Mouse (Mus musculus) T-helper 17 cell (primary cell): ENCODE results near the gene Ccdc71.

ENCODE experiments used
- in situ Hi-C, 2 experiments: fragments of 300-600 bp; cut with MboI, MseI; formaldehyde crosslinking; loops; 1 replicate in 1 of 2; 2 replicates in 1 of 2; pipeline ENCODE4 v1.15.1; 2025; ENCODE audit warnings: high pct_unique_total_duplicates in 2 of 2

Ccdc71 gene

DNA sequence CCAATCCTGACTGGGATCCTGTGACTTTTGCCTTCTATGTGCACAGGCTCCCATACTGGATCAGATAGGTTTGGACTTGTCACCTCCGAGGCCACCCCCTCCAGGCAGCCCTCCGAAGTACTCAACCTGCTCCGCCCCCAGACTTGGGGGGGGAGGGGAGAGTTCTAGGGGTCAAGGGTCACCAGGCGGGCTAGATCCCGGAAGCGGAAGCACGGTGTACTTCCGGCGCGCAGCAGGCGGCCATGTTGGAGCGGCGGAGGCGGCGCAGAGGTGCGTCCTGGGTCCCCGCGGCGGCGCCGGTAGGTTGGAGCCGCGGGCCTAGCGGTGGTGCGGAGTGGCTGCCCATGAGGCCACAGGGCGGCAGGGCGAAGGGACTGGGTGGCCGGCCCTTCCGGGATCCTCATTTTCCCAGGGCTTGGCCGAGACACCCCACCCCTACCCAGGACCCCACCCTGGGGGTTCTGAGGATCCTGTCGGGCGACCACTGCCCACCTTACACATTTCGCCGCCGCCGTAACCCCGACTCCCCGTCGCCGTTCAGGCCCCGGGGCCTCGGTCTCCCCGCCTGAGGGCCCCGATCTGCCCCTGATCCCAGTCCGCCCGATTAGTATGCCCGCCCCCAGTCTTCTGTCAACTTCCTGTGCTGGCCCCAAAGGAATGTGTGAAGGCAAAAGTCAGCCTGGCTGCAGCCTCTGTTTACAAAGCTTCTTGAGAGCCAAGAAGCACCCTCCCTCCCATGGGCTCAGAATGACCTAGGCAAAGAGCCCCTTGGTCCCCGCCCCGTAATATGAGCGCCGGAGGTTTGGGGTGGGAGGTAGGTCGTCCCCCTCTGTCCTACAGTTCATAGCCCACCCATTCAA is at the start of gene Ccdc71:
Gene Ccdc71 (plus strand): TSS at position 209 of the 860 bp plus-strand sequence.
- in situ Hi-C loops, result no loop called here

DNA sequence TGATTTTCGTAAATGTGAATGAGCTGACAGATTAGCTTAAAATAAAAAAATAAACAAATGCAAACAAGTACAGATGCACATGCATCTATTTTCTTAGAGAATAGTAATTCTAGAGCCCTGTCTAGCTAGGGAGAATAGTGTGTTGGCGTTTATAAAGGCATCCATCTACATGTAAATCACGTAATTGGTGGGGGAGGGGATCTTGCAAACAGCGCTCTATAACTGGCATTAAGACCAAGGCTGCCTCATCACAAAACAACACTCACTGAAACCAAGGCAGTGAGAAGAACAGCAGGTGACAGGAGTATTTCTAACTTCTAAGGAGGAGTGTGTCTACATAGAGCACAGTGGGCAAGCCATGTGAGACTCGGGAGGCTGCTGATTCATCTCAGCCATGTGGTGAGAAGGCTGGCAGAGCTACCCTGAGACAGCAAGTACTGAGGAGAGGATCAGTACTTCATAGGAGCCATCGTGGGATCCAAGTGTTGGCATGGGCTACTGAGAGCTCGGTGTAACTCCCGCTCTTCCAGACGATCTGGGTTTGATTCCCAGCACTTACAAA is 48.9 kb upstream of the Ccdc71 start:
- in situ Hi-C loops, result no loop called here

DNA sequence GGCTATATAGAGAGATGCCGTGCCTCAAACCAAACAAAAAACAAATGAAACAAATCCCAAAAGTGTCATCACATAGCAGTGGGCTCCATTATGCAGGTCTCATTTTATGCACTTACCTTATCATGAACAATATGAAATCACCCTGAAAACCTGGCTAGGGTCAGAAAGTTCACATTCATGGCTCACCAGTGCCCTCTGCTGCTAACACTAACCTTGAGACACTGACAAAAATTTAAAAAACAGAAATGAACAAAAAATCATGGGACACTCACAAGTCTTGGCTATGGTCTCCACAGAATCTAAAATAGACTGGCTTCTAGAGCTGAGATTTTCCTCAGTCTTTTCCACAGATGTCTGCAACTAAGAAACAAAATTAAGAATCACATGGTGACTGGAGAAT is 48.1 kb upstream of the Ccdc71 start:
- in situ Hi-C loops, result no loop called here

DNA sequence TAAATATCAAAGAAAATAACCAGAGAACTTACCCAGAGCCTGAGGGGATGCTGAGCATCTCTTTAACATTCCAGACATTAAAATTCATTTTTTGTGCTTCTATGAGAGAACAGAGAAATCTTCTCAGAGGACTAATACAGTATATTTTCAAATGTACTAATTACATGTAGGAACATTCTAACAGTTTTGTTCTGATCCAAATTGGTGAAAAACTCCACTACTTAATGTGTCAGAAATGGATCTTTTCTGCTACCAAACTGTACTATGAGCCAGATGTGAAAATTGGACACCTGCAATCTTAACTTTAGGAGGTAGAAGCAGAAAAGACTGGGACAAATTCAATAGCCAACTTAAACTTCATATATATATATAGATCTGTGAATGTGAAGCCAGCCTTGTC is 31.9 kb upstream of the Ccdc71 start, which contains the start of gene Ccdc36:
Gene Ccdc36 (minus strand): TSS at position 101 of the 400 bp plus-strand sequence.
- in situ Hi-C loops, result loop anchor here in 1 of 2 experiments (10.0 kb wide), 1 partner anchor 486 kb away; the partner anchor contains the start of gene Tmem89

DNA sequence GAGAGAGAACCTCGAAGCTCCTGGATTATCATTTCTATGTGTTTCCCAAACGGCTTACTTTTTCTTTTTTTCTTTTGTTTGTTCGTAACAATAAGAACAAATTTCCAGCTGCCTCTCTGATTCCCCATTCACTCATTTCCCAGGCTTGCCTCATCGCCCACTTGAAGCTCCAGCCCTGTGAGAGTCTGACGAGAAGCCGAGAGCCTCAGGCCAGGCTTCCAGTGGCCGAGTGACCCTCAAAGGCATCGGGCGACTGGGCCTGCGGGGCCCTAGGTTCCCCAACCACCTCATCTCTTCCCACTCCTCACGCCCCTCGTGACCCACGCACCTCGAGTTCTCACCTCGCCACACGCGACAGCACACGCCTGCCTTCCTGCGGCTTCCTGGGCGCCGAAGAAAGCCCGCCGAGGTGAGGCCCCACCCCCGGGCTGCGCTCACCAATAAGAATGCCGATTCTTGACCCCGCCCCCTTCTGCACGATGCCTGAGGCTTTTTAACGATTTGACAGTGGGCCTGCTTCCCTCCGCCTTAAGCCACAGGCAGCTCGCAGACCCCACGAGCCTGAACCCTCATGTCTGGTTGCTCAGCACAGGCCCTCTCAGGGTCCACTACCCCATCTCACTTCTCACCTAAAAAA is 28.8 kb upstream of the Ccdc71 start:
- in situ Hi-C loops, result no loop called here

DNA sequence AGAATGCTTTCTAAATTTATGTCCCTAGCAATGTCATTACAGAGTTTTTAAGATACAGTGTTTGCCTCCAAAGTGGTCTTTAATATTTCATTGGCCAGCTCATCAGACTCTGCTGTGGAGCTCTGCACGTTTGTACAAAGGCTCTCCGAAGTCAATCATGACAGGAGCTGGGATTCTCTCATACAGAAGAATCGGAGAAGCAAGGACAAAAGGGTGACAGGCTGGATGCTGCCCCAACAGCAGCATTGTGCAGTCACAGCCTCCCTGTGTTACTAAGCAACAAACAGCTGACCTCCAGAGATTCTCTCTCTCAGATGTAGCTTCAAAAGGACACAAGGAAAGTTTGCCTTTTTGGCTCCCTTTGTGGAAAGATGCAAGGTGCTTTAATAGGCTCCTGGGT is 24.1 kb upstream of the Ccdc71 start, which contains the start of gene BC048562:
Gene BC048562 (plus strand): TSS at position 301 of the 400 bp plus-strand sequence.
- in situ Hi-C loops, result no loop called here

DNA sequence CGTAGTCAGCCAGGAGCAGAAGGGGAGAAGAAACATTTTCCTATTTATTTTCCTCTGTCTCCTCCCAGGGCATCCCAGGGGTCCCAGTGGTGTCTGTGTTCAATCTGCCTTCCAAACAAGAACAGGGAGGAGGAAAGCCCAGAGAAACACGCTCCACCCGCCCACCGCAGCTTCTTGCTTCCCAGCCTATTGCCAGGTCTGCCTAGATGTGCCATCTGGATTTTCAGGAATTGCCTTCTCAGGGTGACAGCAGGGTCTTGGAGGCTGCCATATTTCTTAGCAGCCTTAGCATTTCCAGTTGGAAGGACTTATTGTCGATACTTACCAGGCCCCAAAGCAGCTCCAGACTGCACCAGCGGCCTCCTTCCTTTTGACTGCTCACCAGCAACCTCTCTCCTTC is 21.2 kb upstream of the Ccdc71 start:
- in situ Hi-C loops, result no loop called here

DNA sequence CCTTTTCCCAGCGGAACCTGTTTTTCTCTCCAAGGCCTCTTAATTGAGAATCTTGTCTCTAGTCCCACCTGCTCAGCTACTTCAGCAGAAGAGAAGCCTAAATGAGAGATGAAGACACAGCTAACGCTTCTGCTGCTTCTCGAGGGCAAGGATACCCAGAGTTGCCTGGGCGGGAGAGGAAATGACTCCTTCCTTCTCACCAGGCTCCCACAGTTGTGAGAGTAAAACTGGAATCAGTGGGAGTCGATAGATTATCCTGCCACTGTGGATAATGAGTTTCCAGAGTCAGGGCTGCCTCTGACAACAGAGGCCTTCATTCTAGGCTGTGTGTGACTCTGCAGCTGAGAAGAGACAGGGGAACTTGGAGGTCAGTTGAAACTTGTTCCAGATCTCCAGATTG is 19.8 kb upstream of the Ccdc71 start:
- in situ Hi-C loops, result no loop called here

DNA sequence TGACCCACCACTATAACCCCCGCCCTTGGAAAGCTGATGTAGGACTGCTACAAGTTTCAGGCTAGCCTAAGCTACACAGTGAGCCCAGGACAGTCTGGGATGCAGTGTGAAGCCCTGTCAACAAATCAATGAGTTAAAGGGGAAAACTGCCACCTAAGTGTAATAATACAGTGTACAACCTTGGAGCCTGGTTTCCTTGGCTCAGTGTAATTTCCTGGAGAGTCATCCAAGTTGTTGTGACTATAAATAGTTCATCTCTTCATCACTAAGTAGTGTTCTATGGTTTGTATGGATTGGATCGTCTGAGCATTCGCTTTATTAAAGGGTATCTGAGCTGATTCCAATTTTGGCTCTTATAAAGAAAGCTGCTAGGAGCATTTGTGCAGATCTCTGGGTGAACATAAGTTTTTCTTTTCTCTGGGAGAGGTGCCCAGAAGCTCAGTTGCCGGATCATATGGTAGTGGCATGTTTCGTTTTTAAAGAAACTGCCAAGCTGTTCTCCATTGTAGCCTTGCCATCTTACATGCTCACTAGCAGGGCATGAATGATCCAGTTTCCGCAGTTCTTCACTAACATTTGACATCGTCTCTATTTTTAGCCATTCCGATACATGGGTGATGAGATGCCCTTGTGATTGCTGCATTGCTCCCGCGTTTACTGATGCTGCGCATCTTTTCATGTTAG is 18.9 kb upstream of the Ccdc71 start:
- in situ Hi-C loops, result no loop called here

DNA sequence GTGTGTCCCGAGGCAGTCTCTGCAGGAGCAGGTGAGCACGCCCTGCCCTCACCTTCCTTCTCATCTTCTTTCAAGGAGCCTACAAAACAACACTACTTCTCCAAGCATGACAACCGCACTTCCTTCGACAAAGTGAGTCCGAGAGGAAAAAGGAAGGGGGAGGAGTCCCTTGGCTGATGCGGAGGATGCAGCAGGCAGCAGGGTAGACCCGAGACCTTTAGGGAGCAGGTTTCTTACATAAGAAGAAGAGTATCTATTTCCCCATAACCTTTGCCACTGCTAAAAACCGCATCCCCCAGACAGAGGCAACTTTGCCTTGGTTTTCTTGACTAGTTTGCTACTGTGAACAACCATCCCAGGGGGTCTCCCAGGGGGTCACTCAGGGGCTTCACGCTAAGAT is 15.2 kb upstream of the Ccdc71 start:
- in situ Hi-C loops, result no loop called here

DNA sequence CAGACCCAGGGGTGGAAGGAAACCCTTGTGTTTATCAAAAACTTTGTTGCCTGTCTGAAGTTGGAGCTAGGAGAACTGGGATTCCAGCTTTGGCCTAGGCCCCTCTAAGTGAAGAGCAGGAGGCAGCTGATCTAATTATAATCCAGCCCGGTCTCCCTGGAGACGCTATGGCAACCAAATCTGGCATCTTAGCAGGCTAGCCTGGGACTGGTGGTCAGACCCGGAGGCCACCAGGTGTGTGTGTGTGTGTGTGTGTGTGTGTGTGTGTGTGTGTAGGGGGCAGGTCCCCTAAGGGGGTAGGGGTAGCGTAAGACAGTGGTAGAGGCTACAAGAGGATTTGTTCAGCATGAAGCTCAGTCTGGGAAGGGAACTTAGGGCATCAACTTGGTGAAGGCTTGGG is 10.5 kb upstream of the Ccdc71 start:
- in situ Hi-C loops, result no loop called here

DNA sequence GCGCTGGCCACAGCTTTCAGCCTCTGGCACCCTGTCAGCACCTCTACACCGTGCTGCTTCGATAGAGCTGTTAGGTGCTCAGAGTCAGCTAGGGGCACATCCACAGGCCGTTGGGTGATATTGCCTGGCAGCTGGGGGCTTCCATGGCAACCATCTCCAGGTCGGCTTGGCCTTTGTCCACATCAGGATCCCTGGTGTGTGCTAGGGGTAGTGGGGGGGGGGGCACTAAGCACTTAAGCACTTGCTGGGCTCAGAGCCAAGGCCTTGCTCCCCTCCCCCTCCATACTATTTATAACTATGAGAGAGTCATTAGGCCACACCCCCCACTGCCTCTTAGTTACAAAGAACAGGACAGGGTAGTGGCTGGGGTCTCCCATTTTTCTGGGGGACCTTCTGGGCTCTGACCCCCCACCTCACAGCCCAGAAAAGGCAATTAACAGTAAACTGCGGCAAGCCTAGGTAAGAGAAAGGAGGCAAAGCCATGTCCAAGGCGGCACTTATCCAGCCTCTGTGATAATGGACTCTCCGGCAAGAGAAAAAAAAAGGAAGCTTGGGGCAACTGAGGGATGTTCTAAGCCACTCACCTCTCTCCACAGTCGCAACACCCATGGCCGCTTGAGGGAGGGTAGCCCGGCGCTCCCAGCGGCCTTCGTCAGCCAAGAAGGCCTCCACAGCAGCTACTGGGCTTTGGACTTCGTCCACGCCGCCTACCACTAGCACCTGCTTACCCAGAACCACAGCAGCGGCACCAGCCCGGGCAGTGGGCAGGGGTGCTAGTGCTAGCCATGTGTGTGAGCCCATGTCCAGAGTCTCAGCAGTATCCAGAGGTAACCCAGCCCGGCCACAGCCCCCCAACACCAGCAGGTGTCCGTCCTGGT is 9.8 kb upstream of the Ccdc71 start:
- in situ Hi-C loops, result no loop called here

DNA sequence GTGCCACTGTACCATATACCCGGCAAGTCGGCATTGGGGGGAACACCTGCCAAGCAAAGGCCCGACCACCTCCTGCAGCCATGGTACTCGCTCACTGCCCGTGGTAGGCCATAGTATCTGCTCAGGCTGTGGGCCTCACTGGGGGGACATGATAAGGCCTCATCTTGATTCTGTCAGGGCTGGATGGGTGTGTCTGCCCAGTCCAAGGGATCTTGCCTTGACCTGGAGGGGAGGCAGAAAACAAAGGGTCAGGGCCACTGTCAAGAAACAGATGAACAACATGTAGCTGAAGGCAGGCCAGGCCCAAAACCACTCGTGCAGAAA is 9.2 kb upstream of the Ccdc71 start:
- in situ Hi-C loops, result no loop called here

DNA sequence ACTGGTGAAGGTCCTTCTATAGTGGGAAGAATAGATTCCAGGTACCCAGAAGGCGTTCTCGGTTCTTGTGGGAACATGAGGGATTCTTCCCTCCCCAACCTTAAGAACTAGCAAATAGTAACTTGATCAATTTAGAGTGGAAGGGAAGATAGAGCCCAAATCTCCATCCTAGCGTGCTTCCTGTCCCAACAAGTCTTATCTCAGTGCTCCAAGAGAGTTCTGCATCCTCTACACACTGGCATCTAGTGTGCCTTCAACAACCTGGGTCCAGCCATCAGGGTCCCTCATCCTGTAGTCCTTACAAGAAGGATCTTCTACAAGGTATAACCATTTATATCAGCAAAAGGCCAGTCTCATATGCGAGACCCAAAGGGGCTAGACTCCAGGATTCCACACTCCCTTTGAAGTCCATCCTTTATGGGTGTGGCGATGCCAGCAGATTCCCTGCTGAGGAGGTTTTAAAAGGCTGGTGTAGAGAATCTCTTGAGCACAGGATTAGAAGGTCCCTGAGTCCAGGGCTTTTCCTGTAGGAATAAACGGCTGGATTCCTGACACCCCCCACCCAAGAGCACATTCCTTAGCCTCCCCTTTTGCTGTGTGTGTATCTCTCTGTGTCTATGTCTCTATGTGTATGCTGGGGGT is 8.7 kb upstream of the Ccdc71 start:
- in situ Hi-C loops, result no loop called here

DNA sequence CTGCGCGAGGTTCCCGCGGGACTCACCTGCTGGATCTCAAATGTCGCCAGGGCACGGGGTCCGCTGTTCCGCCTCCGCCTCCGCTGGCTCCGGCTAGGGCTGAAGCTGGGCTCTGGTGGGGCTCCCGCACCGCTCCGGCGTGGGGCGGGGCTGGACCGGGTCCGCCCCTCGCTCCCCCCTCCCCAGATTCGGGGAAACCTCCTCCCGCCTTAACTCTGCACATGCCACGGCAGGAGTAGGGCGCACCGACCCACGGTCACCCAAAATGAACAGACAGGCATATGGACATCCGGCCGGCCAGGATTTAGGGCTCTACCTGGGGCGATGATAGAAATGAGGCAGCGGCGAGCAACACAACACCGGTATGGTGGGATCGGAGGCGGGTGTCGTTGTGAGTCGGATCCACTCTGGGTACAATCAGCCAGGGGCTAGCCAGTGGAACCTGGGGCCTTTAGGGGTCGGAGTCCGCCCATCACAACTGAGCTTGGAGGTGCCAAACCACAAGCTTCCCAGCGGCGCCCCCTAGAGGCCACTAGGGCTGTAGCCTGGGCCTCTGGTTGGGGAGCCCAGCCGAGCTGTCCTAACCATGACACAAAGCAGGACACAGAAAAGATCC is 7.9 kb upstream of the Ccdc71 start:
- in situ Hi-C loops, result no loop called here

DNA sequence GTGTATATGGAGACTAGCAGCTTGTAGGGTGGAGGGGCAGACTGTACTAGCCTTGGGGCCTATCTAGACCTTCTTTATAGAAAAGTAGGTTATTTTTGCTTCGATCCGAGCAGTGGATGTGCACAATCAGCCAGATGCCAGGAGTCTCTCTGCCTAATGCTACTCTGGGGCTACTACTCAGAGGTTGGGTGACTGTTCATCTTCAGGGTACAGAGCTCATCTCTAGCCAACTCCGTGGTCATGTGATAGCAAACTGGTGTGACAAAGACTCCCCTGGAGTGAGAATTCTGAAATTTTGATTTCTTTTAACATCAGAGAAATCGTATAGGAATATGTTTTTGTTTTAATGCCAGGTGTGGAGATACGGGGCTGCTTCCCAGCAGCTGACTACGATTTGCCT is 7.4 kb upstream of the Ccdc71 start:
- in situ Hi-C loops, result no loop called here

DNA sequence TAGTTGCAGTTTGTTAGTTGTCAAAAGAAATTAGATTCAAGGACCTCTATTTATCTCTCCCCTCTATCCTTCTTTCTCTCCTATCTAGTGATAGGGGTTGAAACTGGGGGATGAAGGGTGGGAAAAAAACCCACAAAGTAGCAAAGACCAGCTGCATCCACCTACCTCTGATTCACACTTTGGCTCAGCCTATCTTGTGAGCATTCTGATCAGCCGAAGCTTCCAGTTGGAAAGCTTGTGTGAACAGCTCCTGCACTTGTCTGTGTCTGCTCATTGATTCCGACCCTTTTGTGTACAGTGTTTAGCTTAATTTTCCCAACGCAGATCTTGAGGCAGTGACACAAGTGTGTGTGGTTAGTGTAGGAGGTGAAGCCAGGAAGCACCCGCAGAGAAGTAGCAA is 6.9 kb upstream of the Ccdc71 start:
- in situ Hi-C loops, result no loop called here

DNA sequence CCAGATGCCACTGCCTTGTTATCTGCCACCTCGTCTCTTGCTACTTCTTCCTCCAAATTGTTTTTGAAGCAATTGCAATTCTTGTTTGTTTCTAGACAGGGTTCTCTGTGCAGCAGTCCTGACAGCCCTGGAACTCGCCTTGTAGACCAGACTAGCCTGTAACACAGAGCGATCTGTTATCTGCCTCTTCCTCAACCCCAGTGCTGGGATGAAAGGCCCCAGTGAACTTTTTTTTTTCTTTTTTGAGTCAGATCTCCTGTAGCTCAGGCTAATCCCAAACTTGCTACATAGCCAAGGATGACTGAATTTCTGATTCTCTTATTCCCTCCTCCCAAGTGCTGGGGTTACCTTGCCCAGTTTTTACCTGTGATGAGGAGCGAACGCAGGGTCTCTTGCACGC is 5.9 kb upstream of the Ccdc71 start:
- in situ Hi-C loops, result no loop called here

DNA sequence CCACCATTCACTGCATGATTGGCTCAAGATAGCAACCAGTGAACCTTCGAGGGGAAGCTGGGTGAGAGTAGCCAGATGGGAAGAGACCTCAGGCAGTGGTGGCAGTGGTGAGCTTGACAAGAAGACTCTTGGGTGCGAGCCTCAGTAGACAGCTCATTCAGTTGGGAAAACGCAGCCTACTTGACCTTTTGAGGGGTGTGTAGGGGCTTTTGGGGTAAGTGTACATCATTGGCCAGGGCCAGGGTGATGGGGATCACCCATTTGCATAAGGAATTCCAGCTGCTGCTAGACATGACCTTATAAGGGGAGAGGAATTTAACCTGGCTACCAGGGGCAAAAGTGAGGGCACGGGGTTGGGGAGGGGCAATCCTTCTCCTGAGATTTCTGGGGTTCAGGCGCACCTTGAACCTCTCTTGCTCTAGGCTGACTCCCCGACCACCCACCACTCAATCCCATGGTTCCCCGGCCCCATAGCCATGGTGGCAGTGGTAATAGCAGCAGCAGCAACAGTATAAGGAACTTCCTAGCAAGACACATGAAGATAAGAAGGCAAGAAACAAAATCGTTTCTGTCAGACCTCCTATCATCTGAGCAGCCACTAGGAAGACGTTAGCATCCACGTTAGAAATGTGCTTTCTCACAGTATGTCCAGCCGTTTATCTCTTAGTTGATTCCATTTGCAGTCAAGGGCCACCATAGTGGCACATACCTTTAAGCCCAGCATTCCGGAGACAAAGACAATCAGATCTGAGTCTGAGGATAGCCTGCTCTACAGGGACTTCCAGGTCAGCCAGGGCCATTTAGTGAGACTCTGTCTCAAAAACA is 4.4 kb upstream of the Ccdc71 start:
- in situ Hi-C loops, result no loop called here
